Mouse (Mus musculus) cortical plate, adult 2 months (tissue): ENCODE data around the gene Ttc28.

ENCODE experiments used
- CTCF ChIP-seq: fragments of 200-500 bp; IDR thresholded peaks from 2 replicates; pipeline ENCODE4 v1.5.1; 2011; ENCODE audit warnings: mild to moderate bottlenecking, control low read depth, low read length; ENCODE audit not compliant: insufficient read depth; ENCODE audit errors: extremely low read depth
- POLR2A ChIP-seq: fragments of 200-500 bp; IDR thresholded peaks from 2 replicates; pipeline ENCODE4 v1.6.1; 2011; ENCODE audit warnings: mild to moderate bottlenecking, low read length, control low read depth; ENCODE audit not compliant: insufficient read depth; ENCODE audit errors: extremely low read depth

DNA sequence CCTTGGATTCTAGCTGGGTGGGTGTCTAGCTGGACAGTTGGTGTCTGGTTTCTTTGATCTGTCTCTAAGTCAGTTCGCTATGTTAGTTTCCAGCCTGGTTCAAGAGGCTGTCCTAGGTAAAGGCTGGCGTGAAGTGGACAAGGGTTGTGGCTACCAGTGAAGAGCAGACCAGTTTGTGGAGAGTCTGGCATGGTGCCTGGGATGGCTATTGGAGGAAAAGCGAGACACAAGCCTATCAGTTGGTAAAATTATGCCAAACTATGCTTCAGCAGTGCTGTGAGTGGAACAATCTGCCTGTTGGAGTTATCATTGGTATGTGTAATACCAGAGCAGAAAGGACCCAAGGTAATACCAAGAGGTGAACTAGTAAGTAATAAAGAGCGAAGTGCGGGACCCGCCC is 166.8 kb downstream of the Ttc28 start:
- TF ChIP-seq CTCF (no peak), POLR2A (no peak)
